Mouse (Mus musculus) naive thymus-derived CD4-positive, alpha-beta T cell, adult 5 months (primary cell): ENCODE data around the gene Mug2. TPM values are rescaled to one million over a fixed set of nuclear protein-coding genes. Genes with fewer than 3 reads are reported as not detected.

Experiments used
- polyA plus RNA-seq: library from polyadenylated mRNA; unstranded; fragments of 100-300 nt; shearing (Covaris generic); gene quantifications from one replicate; pipeline ENCODE4 v1.2.1, GENCODE M21; 2017

The Mug2 gene
- not detected for polyA plus RNA-seq

GRCm38 (mm10) chr6:122006461-122006860 is at the start of gene Mug2:
Gene Mug2 (plus strand): TSS chr6:122006761.

Other genes starting within 250 kb of the Mug2 start
- gene Mug1, start 168.2 kb upstream of the Mug2 start, polyA plus RNA-seq: 0.10 TPM